Comparison of ENCODE assay signal across 25 mouse cellular contexts in genomic region chr12:85695787-85696186, GRCm38 (mm10).
"Had no signal": no experiment of that assay in that cellular context is flagged by ENCODE, and none has a peak within 500 bp of the region (broad histone marks: within the 10 kb centered on the region; RNA-seq: fewer than 3 reads in every experiment).

No protein-coding gene starts in this region.

- H3K4me1 ChIP-seq: hindbrain, embryonic 10.5 days; hindbrain, embryonic 12.5 days; liver, embryonic 12.5 days had no signal

- H3K4me3 ChIP-seq: gastrocnemius, adult 2 months; heart, embryonic 10.5 days; heart, embryonic 12.5 days; hindbrain, embryonic 10.5 days; hindbrain, embryonic 12.5 days; kidney, embryonic 15.5 days; limb, embryonic 13.5 days; limb, embryonic 15.5 days; liver, embryonic 12.5 days had no signal

- H3K27ac ChIP-seq: gastrocnemius, adult 2 months; heart, embryonic 10.5 days; hindbrain, embryonic 10.5 days; hindbrain, embryonic 12.5 days; hindbrain, embryonic 14.5 days; kidney, embryonic 15.5 days; kidney, postnatal 0 days; limb, embryonic 13.5 days; limb, embryonic 15.5 days; liver, embryonic 12.5 days; liver, embryonic 14.5 days had no signal

- DNase-seq: gastrocnemius, adult 2 months; gastrocnemius, postnatal 10 days; gastrocnemius, postnatal 25 days; heart, adult 18-20 months; heart, postnatal 10 days; heart, postnatal 4 days; kidney, adult 18-20 months; kidney, adult 8-10 months; kidney, postnatal 14 days; kidney, postnatal 36 days; layer of hippocampus, postnatal 36 days; left cerebral cortex, postnatal 4 days had no signal

- ATAC-seq: hindbrain, embryonic 16.5 days; inflammation-experienced regulatory T-cells, adult 6 months; liver, embryonic 12.5 days had no signal

- H3K9ac ChIP-seq: heart, embryonic 12.5 days; hindbrain, embryonic 12.5 days; hindbrain, embryonic 14.5 days; kidney, embryonic 15.5 days; limb, embryonic 13.5 days; limb, embryonic 15.5 days; liver, embryonic 12.5 days; liver, embryonic 14.5 days had no signal

- H3K9me3 ChIP-seq: heart, embryonic 10.5 days; heart, embryonic 12.5 days; hindbrain, embryonic 10.5 days; hindbrain, embryonic 12.5 days; kidney, embryonic 15.5 days; limb, embryonic 13.5 days; limb, embryonic 15.5 days; liver, embryonic 12.5 days had no signal

- H3K27me3 ChIP-seq: heart, embryonic 12.5 days; hindbrain, embryonic 12.5 days; kidney, embryonic 15.5 days; limb, embryonic 13.5 days; limb, embryonic 15.5 days; liver, embryonic 12.5 days had no signal

- H3K4me2 ChIP-seq: heart, embryonic 12.5 days; hindbrain, embryonic 12.5 days; hindbrain, embryonic 14.5 days; kidney, embryonic 15.5 days; limb, embryonic 13.5 days; limb, embryonic 15.5 days; liver, embryonic 12.5 days had no signal

- H3K36me3 ChIP-seq: heart, embryonic 10.5 days; heart, embryonic 12.5 days; hindbrain, embryonic 10.5 days; hindbrain, embryonic 12.5 days; kidney, embryonic 15.5 days; limb, embryonic 13.5 days; limb, embryonic 15.5 days; liver, embryonic 12.5 days had no signal
